Mouse (Mus musculus): ENCODE measurements around the gene Sntb2.

DNA sequence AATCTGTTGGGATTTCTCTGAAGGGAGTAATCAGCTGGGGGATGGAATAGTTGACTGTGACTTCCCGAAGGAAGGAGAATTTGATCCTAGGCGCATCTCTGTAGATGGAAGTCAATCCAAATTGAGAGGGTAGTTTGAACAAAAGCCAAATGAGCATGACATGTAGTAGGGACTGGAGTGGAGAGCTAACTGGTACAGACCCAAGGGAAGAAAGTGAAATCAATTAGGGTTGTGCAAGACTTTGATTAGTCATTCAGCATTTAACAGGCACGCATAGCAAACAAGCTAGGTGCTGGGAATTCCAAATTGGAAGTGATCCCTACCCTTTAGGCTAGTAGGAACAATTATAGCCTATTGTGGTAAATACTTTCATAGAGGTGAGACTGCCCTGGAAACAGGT is 6.3 kb downstream of the Sntb2 start:
- TF ChIP-seq CTCF (IDR thresholded peaks at IDR 0.05; ENCODE audit: low read depth) (no peak), EP300 (IDR thresholded peaks at IDR 0.05; ENCODE audit: low read depth) (no peak)

All from heart, postnatal 0 days (tissue).